ENCODE assay signal across 12 mouse cellular contexts in genomic region chr6:36784682-36785208, GRCm38 (mm10). TPM values are rescaled to one million over a fixed set of nuclear protein-coding genes. Genes with fewer than 3 reads are reported as not detected.
DNase-seq lines count a peak whose midpoint lies in the region; ATAC-seq lines count a peak whose summit lies in the region.
"Had no signal": no experiment of that assay in that cellular context is flagged by ENCODE, and none has a peak within 500 bp of the region (broad histone marks: within the 10 kb centered on the region; RNA-seq: fewer than 3 reads in every experiment).

No protein-coding gene starts in this region.

- peak overlapping the region; percentile 30; the same call in 1 of the 2 replicates for H3K9ac ChIP-seq in forebrain, embryonic 13.5 days
- H3K9ac ChIP-seq: lung, embryonic 15.5 days had no signal

- no peaks in the 10 kb centered on the region for H3K27me3 ChIP-seq in forebrain, embryonic 13.5 days
- H3K27me3 ChIP-seq: lung, embryonic 15.5 days had no signal

- DNase-seq in left cerebral cortex, postnatal 4 days: peak; percentile 29
- no peak for DNase-seq in left cerebral cortex, adult 9 months (ENCODE audit: low spot score in 2 of 2)
- DNase-seq in layer of hippocampus, postnatal 14 days (ENCODE audit: low spot score in 2 of 2): peak; percentile 41 to 63
- peak; percentile 62 for DNase-seq in retina, embryonic 14.5 days (ENCODE audit: low spot score)
- DNase-seq in cerebellum, adult 8-10 months: no peak
- DNase-seq in cerebellum, adult 9-11 months: no peak
- DNase-seq: gastrocnemius, postnatal 25 days; kidney, postnatal 4 days; thymus, postnatal 36 days had no signal

- peaks cover 14% of the 10 kb centered on the region; the same call in 1 of the 2 replicates for H3K36me3 ChIP-seq in forebrain, embryonic 13.5 days (ENCODE audit: poor library complexity, severe bottlenecking)
- H3K36me3 ChIP-seq: lung, embryonic 15.5 days had no signal

- ATAC-seq in forebrain, embryonic 13.5 days: peak; percentile 50
- ATAC-seq in cerebellum, adult (ENCODE audit: insufficient number of reproducible peaks, low FRiP score, low TSS enrichment): no peak

- intact Hi-C loops in left cerebral cortex, postnatal 4 days (cut with DNase I): no loop called here

- H3K4me3 ChIP-seq in forebrain, embryonic 13.5 days: no peak overlapping the region
- H3K4me3 ChIP-seq: lung, embryonic 15.5 days had no signal

- H3K4me2 ChIP-seq in forebrain, embryonic 13.5 days: peak overlapping the region; percentile 24; the same call in 1 of the 2 replicates
- H3K4me2 ChIP-seq: lung, embryonic 15.5 days had no signal

- 13% methylated on average over 3 of the region's 3 CpGs for WGBS in forebrain, embryonic 13.5 days

- H3K4me1 ChIP-seq in forebrain, embryonic 13.5 days: peaks cover 58% of the 10 kb centered on the region
- H3K4me1 ChIP-seq: lung, embryonic 15.5 days had no signal

- peak overlapping the region; percentile 84 for H3K27ac ChIP-seq in forebrain, embryonic 13.5 days
- H3K27ac ChIP-seq: lung, embryonic 15.5 days had no signal

- no peaks in the 10 kb centered on the region for H3K9me3 ChIP-seq in forebrain, embryonic 13.5 days (replicated peaks)
- H3K9me3 ChIP-seq: lung, embryonic 15.5 days had no signal

RNA-seq across cellular contexts. Expression of gene Ptn, which starts 25.3 kb away (rescaled TPM):
- total RNA-seq in left cerebral cortex, postnatal 4 days (2021): 100 to 1,000 TPM; 614 to 699 TPM
- 421 and 545 TPM in 2 replicates for polyA plus RNA-seq in forebrain, embryonic 13.5 days (2015; fragmentation: Nextera tagmentation; extraction: Ambion mirVana)
- 100 to 1,000 TPM; 358 to 368 TPM for total RNA-seq in layer of hippocampus, postnatal 14 days (2021)

Comparison
In these comparisons a context has a peak if more than half of its experiments do, and no peak if none do; other contexts are left out.
1. DNase-seq: peak in left cerebral cortex, postnatal 4 days (single experiment), layer of hippocampus, postnatal 14 days (2 of 2) and retina, embryonic 14.5 days (single experiment); none in left cerebral cortex, adult 9 months (0 of 2), cerebellum, adult 8-10 months (single experiment) and cerebellum, adult 9-11 months (single experiment).